Mouse (Mus musculus): ENCODE data around the gene Slc6a20a.
"Not testable (repeated sequence)": the region's sequence is repeated elsewhere in the genome, so short reads cannot be mapped to it uniquely, and the experiment has no call there.

The Slc6a20a gene

DNA sequence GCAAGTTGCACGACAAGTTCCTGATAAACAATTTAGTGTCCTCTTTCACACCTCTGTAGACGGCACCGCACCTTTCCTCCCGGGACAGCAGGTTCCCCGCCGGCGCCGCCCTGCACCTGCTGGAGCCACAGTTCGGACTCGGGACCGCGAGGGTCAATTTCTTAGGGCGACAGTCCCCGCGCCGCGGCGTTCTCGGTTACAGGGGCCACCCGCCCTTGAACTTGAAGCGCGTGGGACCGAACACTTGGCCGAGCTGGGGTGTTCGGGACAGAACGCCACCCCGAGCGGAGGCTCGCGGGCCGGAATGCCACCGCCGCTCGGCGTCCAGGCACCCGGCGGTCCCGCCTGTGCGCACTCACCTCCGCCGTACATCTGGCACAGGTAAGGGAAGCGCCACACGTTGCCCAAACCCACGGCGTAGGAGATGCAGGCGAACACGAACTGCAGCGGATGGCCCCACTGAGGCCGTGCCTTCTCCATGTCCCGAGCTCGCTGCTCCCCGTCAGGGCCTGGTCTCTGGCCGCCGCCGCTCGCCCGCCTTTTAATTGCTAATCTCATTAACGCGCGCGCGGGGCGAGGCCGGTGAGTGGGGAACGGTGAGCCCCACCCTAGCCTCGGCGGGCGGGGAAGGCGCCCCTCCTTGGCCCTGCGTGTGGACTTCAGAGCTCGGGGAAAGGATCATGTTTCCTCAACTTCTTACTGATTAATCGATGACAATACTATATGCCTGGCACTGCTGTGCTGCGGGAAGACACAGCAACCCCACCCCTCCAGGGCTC lies at the start of gene Slc6a20a, which contains the start of gene Ccr9:
Slc6a20a (minus strand) TSS at position 559 of the 779 bp plus-strand sequence.
Ccr9 (plus strand) TSS at position 113 of the 779 bp plus-strand sequence.
- peak; percentile 13 for DNase-seq (ENCODE audit: low spot score)

DNA sequence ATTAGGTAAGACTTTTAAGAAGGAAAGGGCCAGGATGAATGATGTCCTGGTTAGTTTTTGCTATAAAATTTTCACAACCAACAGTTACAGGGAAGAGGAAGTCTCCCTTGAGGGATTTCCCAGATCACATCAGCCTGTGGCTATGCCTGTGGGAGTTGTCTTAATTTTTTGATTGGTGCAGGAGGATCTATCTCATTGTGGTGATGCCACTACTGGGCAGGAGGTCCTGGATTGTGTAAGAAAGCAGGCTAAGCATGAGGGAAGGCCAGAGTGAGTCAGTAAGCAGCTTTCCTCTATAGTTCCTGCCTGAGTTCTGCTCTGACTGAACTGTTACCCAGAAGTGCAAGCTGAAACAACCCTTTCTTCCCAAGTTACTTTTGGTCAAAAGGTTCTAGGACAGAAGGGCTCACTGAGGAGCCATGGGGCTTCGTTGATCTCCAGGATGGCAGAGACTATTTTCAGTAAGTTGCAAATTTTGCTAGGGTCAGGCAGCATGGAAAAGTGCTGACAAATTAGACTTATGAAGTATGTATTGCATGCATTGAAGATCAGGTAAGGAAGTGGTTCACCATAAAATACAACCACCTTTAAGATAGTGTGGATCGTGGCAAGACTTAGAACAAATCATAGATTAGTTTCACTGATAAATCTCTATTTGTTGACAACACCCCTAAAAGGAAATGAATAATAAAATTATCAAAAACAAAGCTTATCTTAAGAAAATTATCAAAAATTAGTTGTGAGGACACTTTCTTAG lies 44.2 kb upstream of the Slc6a20a start:
- no peak for DNase-seq (ENCODE audit: low spot score)

DNA sequence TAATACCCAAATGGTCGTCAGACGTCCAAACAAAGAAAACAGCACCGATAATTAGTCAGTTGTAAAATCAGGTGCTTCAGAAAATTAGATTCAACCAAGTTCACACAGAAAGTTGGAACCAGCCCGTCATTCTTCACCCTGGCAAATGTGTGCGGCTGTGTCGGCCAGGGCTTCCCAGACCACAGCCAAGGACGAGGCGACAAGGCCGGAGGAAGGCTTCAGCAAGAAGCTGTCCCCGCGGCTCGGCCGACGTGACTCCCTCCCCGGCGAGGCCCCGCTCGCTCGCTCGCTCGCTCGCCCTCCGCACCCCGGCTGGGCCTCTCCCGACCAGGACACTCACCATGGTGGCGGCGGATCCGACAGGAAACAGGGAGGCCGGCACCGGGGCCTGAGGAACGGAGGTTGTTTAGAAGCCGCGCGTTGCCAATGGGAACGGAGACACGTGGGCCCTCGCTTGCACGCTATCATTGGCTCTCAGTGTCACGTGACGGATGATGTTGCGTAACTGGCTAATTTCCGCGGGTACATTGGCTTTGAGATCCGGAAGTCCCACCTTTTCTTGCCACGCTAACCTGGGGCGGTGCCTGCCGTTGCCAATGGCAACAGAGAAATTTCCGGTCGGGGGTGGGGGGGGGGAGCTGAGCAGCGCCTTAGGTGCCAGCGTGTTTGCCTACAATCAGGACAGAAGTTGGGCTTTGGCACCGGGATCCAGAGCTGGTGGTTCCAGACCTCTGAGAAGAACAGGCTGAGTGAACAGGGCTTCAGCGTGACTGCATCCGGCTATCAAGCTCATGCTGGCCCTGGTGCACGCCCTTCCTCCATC lies 38.7 kb upstream of the Slc6a20a start, which contains the start of gene Lztfl1:
Lztfl1 (minus strand) TSS at position 512 of the 823 bp plus-strand sequence.
- DNase-seq (ENCODE audit: low spot score), result peak; percentile 93

DNA sequence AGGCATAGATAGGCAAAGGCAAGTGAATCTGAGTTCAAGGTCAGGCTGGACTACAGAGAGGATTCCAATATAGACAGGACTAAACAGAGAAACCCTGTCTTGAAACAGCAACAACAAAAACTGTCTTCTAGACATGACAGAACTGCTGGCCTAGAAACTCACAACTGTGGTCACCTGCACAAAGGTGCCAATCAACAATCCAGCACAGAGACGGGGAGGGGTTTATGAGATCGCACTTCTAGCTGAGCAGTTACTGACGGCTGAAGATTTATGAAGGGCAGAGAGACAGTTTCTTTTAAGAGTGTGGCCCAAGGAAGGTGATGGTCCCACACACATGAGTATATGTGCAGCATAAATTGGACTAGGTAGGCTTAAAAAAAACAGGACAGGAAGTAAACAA lies 37.6 kb upstream of the Slc6a20a start:
- DNase-seq (ENCODE audit: low spot score), result no peak

DNA sequence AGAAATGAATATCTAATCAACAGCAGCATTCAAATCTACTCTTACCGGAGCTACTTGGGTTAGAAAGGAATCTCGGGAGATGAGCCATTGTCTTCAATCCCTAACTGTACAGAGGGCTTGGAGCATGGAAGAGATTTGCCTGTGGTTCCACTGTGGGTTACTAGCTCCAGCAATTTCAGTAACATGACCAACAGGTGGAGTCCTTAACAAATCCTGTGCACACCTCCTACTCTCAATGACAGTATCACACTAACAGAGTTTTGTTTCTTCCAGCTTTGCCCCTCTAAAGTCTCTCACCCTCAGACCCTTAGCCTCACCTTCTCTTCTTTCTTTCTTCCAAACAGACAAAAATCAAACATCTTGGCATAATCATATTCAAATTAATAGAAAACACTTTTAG lies 34.4 kb upstream of the Slc6a20a start:
- DNase-seq (ENCODE audit: low spot score), result no peak

DNA sequence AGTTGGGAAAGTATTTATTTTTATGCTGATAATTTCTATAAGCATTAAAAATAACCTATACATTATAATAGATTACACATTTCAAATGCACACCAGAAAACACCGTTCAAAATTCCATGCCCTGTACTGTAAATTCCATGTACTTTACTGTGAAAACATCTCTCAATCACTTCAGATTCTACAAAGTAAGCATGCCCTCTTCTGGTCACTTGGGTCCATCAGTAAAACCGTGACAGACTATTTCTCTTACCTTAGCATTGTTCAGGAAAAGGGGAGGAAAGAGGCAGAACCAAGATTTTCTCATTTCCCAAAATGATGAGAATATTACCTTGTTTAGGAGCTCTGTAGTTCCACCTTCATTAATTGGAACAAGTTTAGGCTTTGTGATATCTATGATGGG lies 30.5 kb upstream of the Slc6a20a start:
- no peak for DNase-seq (ENCODE audit: low spot score)

DNA sequence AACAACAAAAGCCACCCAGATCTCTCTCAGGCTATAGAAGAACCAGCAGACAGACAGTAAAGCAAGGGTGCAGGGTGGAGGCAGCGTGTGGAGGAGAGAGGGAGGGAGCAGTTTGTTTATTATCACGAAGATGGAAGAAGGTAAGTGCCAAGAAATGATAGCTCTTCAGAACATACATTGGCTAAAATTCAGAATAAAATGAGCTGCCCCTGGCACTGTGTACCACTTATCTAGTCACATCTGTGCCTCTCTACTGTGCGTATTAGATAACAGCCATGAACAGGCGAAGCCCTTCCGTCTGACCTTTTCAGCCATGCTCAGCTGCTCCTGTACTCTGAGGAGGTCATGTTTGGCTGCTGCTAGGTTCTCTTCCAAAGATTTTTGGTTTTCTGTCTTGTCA lies 23.1 kb upstream of the Slc6a20a start:
- DNase-seq (ENCODE audit: low spot score), result no peak

DNA sequence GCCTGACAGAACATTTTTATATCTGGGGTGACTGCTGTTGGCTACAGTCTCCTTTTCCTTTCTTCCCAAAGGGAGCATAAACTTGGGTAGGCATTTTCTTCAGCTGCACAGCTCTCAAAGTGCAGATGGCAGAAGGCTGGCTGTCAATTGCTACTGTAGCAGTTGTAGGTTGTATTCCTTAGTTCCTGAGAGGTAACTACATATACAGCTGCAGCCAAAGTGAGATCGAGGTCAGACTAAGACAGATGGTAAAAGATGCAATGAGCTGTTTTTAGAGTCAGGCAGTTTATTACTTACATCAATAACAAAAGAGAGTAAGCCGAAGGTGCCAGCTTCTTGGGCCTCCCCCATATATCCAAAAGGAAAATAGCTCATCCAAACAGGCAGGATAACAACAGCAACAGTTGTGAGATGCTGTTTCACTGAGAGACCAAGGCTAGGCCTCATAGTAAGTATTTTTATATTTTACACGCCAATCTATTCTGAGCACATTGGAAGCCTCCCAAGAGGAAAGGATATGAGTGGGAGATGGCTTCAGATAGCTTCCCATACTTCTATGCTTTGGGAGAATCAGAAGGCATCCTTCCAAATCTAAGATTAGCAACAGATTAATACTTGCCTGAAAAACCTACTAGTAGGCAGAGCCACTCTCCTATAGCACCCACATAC lies 17.1 kb upstream of the Slc6a20a start:
- no peak for DNase-seq (ENCODE audit: low spot score)

DNA sequence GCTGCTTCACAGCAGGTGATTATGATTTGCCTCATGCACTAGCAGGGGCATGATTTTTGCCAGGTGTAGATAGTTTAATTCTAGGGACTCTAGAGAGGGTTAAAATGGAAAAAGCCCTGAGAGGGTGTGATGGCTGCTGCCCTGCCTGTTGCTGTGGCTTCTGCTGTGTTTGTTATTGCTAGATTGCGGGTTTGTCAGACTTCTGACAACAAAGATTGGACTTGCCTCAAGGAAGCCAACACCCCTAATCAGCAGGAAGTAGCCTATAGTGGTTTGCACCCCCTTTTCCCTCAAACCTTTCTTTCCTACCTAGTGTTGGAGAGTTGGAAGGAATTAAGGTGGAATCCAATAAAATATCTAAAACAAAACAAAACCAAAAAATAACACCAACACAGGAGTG lies 9.5 kb upstream of the Slc6a20a start:
- no peak for DNase-seq (ENCODE audit: low spot score)

DNA sequence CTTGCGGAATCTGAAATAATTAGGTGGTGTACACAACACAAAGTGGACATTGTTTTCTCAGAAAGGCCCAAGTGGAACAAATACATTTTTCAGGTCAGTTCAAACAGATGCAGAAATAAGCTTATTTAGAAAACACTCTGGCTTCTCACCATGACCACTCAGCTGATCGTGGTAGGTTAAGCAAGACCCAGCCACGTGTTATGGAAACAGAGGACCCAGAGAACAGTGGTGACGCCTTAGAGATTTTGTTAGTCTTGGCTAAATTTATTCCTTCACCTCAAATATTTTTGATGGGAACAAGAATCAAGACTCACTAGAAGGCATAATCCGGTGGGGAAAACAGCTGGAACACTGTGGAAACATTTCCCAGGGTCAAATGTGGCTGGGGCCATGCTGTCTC lies 7.5 kb upstream of the Slc6a20a start:
- DNase-seq (ENCODE audit: low spot score), result no peak

DNA sequence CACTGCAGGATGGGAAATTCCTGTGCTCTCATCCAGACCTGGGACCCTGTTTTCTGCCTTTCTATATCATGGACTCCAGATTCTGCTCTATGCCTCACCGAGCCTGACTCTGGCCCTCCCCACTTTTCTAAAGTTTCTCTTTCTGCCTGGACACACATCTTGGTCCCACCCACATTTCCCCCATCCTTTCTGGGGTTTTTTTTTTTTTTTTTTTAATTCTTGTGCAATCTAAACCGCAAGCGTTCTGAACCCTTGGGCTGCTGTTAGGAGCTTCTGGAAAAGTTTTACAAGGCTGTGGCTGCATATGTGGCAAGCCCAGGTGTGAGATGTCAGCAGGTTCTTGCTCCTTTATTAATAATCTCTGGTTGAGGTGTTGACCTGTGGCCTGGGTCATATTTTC lies 5.0 kb upstream of the Slc6a20a start:
- DNase-seq (ENCODE audit: low spot score), result no peak

DNA sequence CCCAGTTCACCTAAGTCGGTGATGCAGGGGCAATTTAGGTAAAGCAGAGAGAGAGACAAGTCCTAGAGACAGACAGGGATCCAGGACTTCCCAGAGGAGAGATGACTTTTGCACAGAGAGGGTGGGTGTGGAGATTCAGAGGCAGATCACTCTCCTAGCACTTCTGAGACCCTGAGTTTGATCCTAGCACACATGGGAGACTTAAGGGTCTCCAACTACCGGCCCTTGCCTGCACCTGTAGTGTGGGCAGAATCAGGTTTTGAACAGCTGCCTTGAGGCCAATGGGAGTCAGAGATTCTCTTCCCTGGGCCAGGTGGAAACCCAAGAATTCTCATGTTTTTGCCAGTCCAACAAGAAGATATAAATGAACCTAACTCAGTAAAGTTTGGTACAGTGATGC lies 513 bp upstream of the Slc6a20a start:
- no peak for DNase-seq (ENCODE audit: low spot score)

DNA sequence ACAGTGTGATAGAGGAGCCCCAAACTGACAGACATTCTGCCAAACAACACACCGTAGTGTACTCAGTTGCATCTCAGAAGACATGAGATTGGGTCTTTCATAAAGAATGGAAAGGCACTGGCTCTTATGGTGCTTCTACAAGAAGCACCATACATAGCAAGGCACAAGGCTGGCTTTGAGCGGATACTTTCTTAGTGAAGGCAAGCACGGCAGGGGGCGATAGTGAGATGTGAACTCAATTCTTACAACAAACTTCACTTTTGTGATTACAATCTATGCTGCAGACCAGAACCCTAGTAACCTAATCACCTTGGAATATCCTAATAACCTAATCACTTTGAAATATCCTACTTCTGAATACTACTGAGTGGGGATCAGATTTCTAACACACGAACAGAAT lies 13.0 kb downstream of the Slc6a20a start:
- peak; percentile 21 for DNase-seq (ENCODE audit: low spot score)

DNA sequence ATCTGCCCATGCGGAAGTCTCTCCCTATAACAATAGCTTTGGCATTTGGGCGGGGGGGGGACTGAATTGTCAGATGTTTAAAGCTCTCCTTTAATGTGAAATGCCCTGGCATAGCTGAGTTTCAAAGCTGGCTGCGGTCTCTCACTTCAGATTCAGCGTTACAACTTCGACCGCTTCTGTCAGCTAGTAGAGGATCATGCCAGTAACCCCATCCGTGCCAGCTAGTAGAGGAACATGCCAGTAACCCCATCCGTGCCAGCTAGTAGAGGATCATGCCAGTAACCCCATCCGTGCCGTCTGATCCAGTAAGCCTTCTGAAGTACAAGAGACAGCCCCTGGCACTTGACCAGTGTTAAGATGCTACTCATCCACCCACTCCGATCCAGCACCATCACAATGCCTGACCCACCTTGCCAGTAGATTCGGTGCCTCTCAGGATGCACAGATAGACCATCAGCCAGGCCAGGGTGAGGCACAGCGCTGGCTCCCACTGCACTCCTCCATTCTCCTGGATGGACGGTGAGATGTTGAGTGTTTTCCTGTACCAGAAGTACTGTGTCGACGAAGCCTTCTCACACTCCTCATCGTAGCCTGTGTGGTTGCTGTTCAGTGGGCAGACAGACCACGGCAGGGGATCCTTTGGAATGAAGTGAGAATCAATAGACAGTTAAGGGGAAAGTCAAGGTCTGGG lies 18.6 kb downstream of the Slc6a20a start:
- not testable (repeated sequence) for DNase-seq (ENCODE audit: low spot score)

DNA sequence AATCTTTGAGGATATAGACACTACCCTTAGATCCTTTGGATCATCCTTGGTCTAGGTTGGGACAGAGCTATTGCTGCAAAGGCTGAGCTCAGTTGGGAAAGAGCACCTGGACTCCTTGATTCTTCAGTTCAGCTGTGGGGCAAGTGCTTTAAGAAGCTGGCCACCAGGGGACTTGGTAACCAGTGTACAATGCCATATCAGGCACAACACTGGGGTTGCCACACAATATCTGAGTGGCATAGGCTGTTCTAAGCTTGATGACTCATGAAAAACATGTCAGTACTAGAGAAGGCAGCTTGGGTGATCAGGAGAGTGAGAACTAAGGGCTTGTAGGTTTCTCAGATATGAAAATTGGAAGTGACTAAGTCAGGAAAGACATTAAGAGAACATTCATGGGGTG lies 19.7 kb downstream of the Slc6a20a start:
- no peak for DNase-seq (ENCODE audit: low spot score)

DNA sequence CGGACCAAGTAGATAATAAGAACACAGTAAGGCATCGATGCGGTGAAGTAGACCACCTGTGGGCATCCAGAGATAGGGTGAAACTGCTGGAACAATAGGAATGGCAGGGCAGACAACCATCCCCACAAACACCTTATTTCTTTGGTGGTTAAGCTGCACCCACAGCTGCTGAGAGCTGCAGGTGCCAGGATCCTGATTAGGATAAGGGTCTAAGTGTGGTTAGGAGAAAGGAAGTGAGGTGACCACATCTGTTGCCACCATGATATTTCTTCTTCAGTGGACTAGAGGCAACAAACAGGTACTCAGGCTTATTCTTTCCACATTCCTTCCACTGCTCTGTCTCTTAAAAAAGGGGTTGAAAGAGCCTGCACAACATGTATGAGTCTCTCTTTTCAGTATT lies 21.2 kb downstream of the Slc6a20a start:
- DNase-seq (ENCODE audit: low spot score), result no peak

DNA sequence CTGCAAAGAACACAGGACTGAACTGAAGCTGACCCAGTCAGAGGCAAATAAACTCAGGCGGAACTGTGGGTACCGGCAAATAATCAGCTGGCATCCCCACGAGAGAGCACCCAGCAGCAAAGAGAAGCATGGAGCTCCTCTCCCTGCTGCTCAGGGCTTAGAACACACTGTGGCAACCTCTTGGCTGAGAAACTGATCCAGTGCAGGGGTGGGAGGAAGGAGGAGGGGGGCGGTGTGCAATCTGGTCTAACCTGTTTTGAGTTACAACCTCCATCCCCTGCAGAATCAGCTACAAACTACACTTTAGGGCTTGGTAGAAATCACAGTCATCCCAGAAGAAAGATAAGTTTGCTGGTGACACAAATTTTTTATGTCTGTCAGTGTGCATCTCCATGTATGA lies 27.3 kb downstream of the Slc6a20a start:
- DNase-seq (ENCODE audit: low spot score), result no peak

DNA sequence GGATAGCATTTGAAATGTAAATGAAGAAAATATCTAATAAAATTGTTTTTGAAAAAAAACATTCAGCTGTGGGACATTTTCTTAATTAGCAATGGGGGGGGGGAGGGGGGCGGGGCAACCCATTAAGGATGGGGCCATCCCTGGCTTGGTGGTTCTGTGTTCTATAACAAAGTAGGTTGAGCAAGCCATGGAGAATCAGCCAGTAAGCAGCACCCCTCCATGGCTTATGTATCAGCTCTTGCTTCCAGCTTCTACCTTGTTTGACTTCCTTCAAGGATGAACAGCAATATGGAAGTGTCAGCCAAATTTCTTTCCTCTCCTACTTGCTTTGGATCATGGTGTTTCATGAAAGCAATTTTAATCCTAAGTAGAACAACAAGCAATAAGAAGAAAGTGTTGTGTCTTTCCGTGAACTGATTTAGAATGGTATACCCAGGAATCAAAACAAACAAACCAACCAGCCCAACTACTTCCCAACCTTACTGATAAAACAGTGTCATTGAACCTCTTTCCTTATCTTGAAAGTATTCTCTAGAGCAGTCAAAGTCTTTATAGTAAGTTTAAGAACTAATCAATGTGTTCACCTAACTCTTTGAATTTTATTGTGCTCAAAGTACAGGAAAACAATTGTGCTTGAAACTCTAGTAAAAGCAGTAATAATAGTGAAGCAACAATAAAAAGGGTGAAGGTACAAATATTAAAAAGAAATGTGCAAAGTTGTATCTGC lies 28.7 kb downstream of the Slc6a20a start:
- DNase-seq (ENCODE audit: low spot score), result no peak

DNA sequence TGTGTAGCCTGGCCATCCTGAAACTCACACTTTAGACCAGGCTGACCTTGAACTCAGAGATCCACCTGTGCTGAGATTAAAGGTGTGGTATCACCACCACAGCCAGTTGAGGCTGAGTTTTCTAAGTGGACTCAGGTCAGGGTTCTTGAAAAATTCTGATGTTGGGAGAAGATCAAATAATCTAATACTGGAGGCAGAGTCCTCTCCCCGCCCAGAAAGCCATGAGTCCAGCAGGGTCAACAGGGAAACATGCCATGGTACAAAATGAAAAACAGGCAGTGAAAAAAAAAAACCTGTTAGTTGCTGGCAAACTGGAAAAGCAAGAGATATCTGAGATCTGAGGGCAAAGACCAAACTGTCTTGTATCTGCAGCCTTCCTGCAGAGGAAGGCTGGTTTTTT lies 38.6 kb downstream of the Slc6a20a start:
- DNase-seq (ENCODE audit: low spot score), result no peak

DNA sequence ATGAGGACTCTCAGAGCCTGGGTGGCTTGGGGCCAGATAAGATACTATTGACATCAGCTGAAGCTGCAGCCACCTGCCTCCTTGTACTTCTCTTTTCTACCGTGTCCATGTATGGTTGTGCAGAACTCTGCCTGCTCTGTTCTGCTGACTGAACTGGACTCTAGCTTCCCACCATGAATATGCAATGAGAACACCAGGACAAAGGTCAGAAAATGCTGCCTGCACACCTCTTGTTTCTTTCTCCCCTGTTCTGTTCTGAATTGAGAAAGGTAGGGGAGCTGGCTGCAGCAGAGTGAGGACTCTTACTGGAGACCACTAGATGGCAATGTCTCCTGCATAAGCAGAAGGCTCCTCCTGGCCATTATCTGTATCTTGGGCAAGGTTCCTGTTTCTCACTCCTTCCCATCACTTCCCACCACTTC lies 40.0 kb downstream of the Slc6a20a start:
- no peak for DNase-seq (ENCODE audit: low spot score)

DNA sequence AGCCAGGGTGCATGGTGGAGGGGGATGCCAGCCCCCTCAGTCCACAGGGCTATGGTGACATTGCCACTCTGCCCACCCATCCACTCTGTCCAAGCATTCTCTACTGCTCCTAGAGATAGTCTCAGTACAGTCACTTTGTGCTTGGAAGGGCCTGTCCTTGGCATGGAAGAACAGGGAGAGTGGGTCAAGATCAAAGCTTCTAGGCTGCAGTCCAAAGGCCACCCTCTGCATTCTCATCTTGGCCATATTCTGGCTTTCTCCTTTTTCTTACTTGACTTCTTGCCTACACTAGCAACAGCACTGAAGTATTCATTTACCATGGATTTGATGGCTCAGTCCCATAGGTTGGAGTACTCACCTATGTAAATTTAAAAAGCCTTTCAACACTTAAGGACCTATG lies 40.5 kb downstream of the Slc6a20a start:
- no peak for DNase-seq (ENCODE audit: low spot score)

Data from ovary, postnatal 36 days (tissue).